8 mouse cellular contexts compared by ENCODE assay signal in genomic region chr3:131084718-131085561, GRCm38 (mm10). TPM values are rescaled to one million over a fixed set of nuclear protein-coding genes. Genes with fewer than 3 reads are reported as not detected.
DNase-seq lines count a peak whose midpoint lies in the region; ATAC-seq lines count a peak whose summit lies in the region.

No protein-coding gene starts in this region.

- H3K4me3 ChIP-seq in kidney, embryonic 16.5 days (ENCODE audit: low read length) = peak overlapping the region; percentile 36
- peak overlapping the region; percentile 37 for H3K4me3 ChIP-seq in embryonic facial prominence, embryonic 15.5 days (replicated peaks)
- H3K4me3 ChIP-seq in intestine, embryonic 16.5 days (ENCODE audit: low read length) = peak overlapping the region; percentile 34

- peaks cover 2% of the 10 kb centered on the region; the same call in 1 of the 2 replicates for H3K27me3 ChIP-seq in kidney, embryonic 16.5 days (ENCODE audit: insufficient read depth, low read length)
- H3K27me3 ChIP-seq in embryonic facial prominence, embryonic 15.5 days = peaks cover 4% of the 10 kb centered on the region; the same call in 1 of the 2 replicates
- peaks cover 18% of the 10 kb centered on the region for H3K27me3 ChIP-seq in intestine, embryonic 16.5 days (replicated peaks; ENCODE audit: control insufficient read depth, insufficient read depth, low read length)

- H3K9me3 ChIP-seq in kidney, embryonic 16.5 days (ENCODE audit: low read length) = no peaks in the 10 kb centered on the region
- H3K9me3 ChIP-seq in embryonic facial prominence, embryonic 15.5 days (replicated peaks) = no peaks in the 10 kb centered on the region
- H3K9me3 ChIP-seq in intestine, embryonic 16.5 days (ENCODE audit: control insufficient read depth, low read length) = no peaks in the 10 kb centered on the region

- H3K4me1 ChIP-seq in kidney, embryonic 16.5 days (ENCODE audit: insufficient read depth, low read length) = peaks cover 9% of the 10 kb centered on the region; the same call in 1 of the 2 replicates
- H3K4me1 ChIP-seq in embryonic facial prominence, embryonic 15.5 days = peaks cover 5% of the 10 kb centered on the region; the same call in 1 of the 2 replicates
- H3K4me1 ChIP-seq in intestine, embryonic 16.5 days (ENCODE audit: control insufficient read depth, insufficient read depth, low read length) = peaks cover 5% of the 10 kb centered on the region; the same call in 1 of the 2 replicates

- peak overlapping the region; percentile 56 for H3K4me2 ChIP-seq in kidney, embryonic 16.5 days (replicated peaks; ENCODE audit: low read depth, low read length)
- H3K4me2 ChIP-seq in embryonic facial prominence, embryonic 15.5 days (replicated peaks) = peak overlapping the region; percentile 61
- H3K4me2 ChIP-seq in intestine, embryonic 16.5 days (ENCODE audit: low read depth, low read length) = peak overlapping the region; percentile 45

- DNase-seq in kidney, postnatal 36 days = no peak
- peak; percentile 77 for DNase-seq in NIH3T3 (ENCODE audit: low read depth)
- peak; percentile 7 to 11 for DNase-seq in natural killer cell, adult 2 months (ENCODE audit: low spot score in 2 of 2)
- DNase-seq in urinary bladder, adult 2 months (ENCODE audit: low spot score) = no peak
- no peak for DNase-seq in layer of hippocampus, adult 18-20 months (ENCODE audit: low spot score in 2 of 2)

- no peak overlapping the region for H3K27ac ChIP-seq in kidney, embryonic 16.5 days (ENCODE audit: low read length)
- no peak overlapping the region for H3K27ac ChIP-seq in embryonic facial prominence, embryonic 15.5 days (replicated peaks)
- no peak overlapping the region for H3K27ac ChIP-seq in intestine, embryonic 16.5 days (ENCODE audit: low read length)

- H3K9ac ChIP-seq in kidney, embryonic 16.5 days (replicated peaks; ENCODE audit: low read length) = peak overlapping the region; percentile 7; the same call in 1 of the 2 replicates
- H3K9ac ChIP-seq in embryonic facial prominence, embryonic 15.5 days = no peak overlapping the region
- H3K9ac ChIP-seq in intestine, embryonic 16.5 days (ENCODE audit: low read depth, low read length) = no peak overlapping the region

- no peak for ATAC-seq in kidney, embryonic 16.5 days (ENCODE audit: low FRiP score, low TSS enrichment)
- no peak for ATAC-seq in embryonic facial prominence, embryonic 15.5 days (ENCODE audit: insufficient number of reproducible peaks, low FRiP score, low TSS enrichment, low read depth)
- ATAC-seq in intestine, embryonic 16.5 days = no peak

- 8% methylated on average over 30 of the region's 30 CpGs for WGBS in kidney, embryonic 16.5 days
- WGBS in embryonic facial prominence, embryonic 15.5 days = 9% methylated on average over 30 of the region's 30 CpGs
- 9% methylated on average over 30 of the region's 30 CpGs for WGBS in intestine, embryonic 16.5 days

- H3K36me3 ChIP-seq in kidney, embryonic 16.5 days (ENCODE audit: insufficient read depth, low read length) = no peaks in the 10 kb centered on the region
- H3K36me3 ChIP-seq in embryonic facial prominence, embryonic 15.5 days = no peaks in the 10 kb centered on the region
- H3K36me3 ChIP-seq in intestine, embryonic 16.5 days (ENCODE audit: control insufficient read depth, insufficient read depth, low read length) = no peaks in the 10 kb centered on the region

RNA-seq across cellular contexts. Expression of gene Lef1, which starts 25.3 kb away (rescaled TPM):
- polyA plus RNA-seq in kidney, embryonic 16.5 days (2015; fragmentation: Nextera tagmentation; extraction: Ambion mirVana) = 20.0 and 28.6 TPM in 2 replicates
- polyA plus RNA-seq in embryonic facial prominence, embryonic 15.5 days (2015; fragmentation: Nextera tagmentation; extraction: Ambion mirVana) = 47.0 and 53.1 TPM in 2 replicates
- polyA plus RNA-seq in intestine, embryonic 16.5 days (2015; fragmentation: Nextera tagmentation; extraction: Ambion mirVana) = 0.28 and 0.31 TPM in 2 replicates
- polyA plus RNA-seq in urinary bladder, adult 2 months (2012; rRNA removed) = 2.3 and 4.0 TPM in 2 replicates
- 1 to 10 TPM; 4.0 to 4.9 TPM for total RNA-seq in layer of hippocampus, adult 18-20 months (2021)

Comparison
In these comparisons a context has a peak if more than half of its experiments do, and no peak if none do; other contexts are left out.
1. DNase-seq: peak in NIH3T3 (single experiment) and natural killer cell, adult 2 months (2 of 2); none in kidney, postnatal 36 days (0 of 2), urinary bladder, adult 2 months (single experiment) and layer of hippocampus, adult 18-20 months (0 of 2).
2. Peak in every context shown above with its lines, with median percentiles within 50 percentile points of each other: H3K4me2 ChIP-seq and H3K4me3 ChIP-seq.